Mouse (Mus musculus): ENCODE measurements around the gene Fgfrl1. TPM values are rescaled to one million over a fixed set of nuclear protein-coding genes. Genes with fewer than 3 reads are reported as not detected.

Gene Fgfrl1
- polyA plus RNA-seq, 1 experiment from 2014 or later = 21.2 TPM

DNA sequence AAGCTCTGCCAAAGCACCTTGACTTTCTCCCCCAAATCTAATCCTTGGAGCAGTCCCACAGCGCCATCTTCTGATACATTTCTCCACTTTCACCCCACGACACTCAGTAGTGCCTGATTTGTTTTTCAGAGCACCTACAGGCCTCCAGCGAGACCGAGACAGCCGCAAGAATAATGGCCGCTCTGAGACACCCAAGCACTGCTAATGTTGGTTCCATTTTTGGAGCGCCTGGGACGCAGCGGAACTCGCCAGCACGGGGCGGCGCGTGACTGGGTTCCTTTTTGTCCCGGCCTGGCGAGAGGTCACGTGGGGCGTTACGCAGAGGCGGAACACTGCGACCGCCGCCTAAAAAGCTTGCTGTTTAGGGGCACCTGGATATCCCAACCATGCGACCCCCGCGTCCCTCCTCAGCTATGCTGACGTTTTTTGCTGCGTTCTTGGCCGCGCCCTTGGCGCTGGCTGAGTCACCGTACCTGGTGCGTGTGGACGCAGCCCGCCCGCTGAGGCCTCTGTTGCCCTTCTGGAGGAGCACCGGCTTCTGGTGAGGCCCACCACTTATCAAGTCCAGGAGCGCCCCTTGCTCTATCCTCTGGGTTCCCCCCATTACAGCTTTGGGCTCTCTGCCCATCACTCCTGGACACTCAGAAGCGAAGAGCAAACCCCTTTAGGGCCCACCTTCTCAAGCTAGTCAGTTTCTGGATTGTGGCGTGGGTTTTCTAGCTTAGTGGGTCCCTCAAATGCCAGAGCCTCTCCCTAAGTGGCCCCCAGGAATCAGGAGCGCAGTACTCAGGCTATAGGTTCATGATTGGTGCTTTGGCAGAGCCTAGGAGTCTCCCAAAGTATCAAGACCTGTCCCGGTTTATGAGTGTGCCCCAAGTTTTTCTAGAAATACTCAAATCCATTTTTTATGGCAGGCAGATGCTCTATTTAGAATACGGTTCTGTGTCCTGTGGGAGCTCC lies 22.9 kb upstream of the Fgfrl1 start, which contains the start of gene Dgkq:
Dgkq (minus strand) TSS at position 696 of the 960 bp plus-strand sequence.
- peak within 1 kb of the TSS; percentile 82 for H3K4me2 ChIP-seq (replicated peaks; ENCODE audit: low read depth)
- 4% methylated on average over 43 of the region's 43 CpGs for WGBS
- TF ChIP-seq CTCF (IDR thresholded peaks at IDR 0.05; ENCODE audit: low read depth) (peak; percentile 89), EP300 (optimal IDR thresholded peaks at IDR 0.05) (no peak)
- no peaks in the 10 kb centered on the region for H3K27me3 ChIP-seq (ENCODE audit: control insufficient read depth, insufficient read depth, low read length)
- no peaks in the 10 kb centered on the region for H3K9me3 ChIP-seq (ENCODE audit: control insufficient read depth, low read length)
- peak within 1 kb of the TSS; percentile 58 for H3K4me3 ChIP-seq (ENCODE audit: low read depth, low read length)
- H3K27ac ChIP-seq (replicated peaks) = peak within 1 kb of the TSS; percentile 90
- ATAC-seq (ENCODE audit: low FRiP score, low TSS enrichment) (peak; percentile 90), DNase-seq (ENCODE audit: low spot score) (peak; percentile 85)
- peak within 1 kb of the TSS; percentile 84 for H3K9ac ChIP-seq (ENCODE audit: low read length)
- peaks cover 7% of the 10 kb centered on the region; the same call in 1 of the 2 replicates for H3K4me1 ChIP-seq (replicated peaks; ENCODE audit: control insufficient read depth, insufficient read depth)
- peaks cover 7% of the 10 kb centered on the region; the same call in 1 of the 2 replicates for H3K36me3 ChIP-seq (ENCODE audit: control insufficient read depth, insufficient read depth, low read length)

GRCm38 (mm10) chr5:108669986-108670385 lies 22.2 kb upstream of the Fgfrl1 start:
- WGBS = 75% methylated on average over 9 of the region's 9 CpGs
- Histone ChIP-seq H3K36me3 (ENCODE audit: control insufficient read depth, insufficient read depth, low read length) (peaks cover 7% of the 10 kb centered on the region; the same call in 1 of the 2 replicates), H3K9me3 (ENCODE audit: control insufficient read depth, low read length) (no peaks in the 10 kb centered on the region), H3K9ac (ENCODE audit: low read length) (peak overlapping the region; percentile 84), H3K4me2 (replicated peaks; ENCODE audit: low read depth) (peak overlapping the region; percentile 82), H3K27ac (replicated peaks) (peak overlapping the region; percentile 90), H3K4me3 (ENCODE audit: low read depth, low read length) (peak overlapping the region; percentile 58; the same call in 1 of the 2 replicates), H3K27me3 (ENCODE audit: control insufficient read depth, insufficient read depth, low read length) (no peaks in the 10 kb centered on the region), H3K4me1 (replicated peaks; ENCODE audit: control insufficient read depth, insufficient read depth) (peaks cover 7% of the 10 kb centered on the region; the same call in 1 of the 2 replicates)
- DNase-seq (ENCODE audit: low spot score) = no peak
- ATAC-seq (ENCODE audit: low FRiP score, low TSS enrichment) = no peak
- TF ChIP-seq CTCF (IDR thresholded peaks at IDR 0.05; ENCODE audit: low read depth) (no peak), EP300 (optimal IDR thresholded peaks at IDR 0.05) (no peak)

- peak; percentile 81 for DNase-seq (ENCODE audit: low spot score)
- ATAC-seq (ENCODE audit: low FRiP score, low TSS enrichment) = peak; percentile 58; the same call in 1 of the 2 replicates
- no peak overlapping the region for H3K4me3 ChIP-seq (ENCODE audit: low read depth, low read length)
Observed at GRCm38 (mm10) chr5:108670785-108671184, 21.4 kb upstream of the Fgfrl1 start.

GRCm38 (mm10) chr5:108671757-108672156 lies 20.4 kb upstream of the Fgfrl1 start:
- Histone ChIP-seq H3K4me2 (replicated peaks; ENCODE audit: low read depth) (no peak overlapping the region), H3K27me3 (ENCODE audit: control insufficient read depth, insufficient read depth, low read length) (no peaks in the 10 kb centered on the region), H3K4me1 (replicated peaks; ENCODE audit: control insufficient read depth, insufficient read depth) (peaks cover 7% of the 10 kb centered on the region; the same call in 1 of the 2 replicates), H3K36me3 (ENCODE audit: control insufficient read depth, insufficient read depth, low read length) (peaks cover 7% of the 10 kb centered on the region; the same call in 1 of the 2 replicates), H3K9ac (ENCODE audit: low read length) (no peak overlapping the region), H3K4me3 (ENCODE audit: low read depth, low read length) (no peak overlapping the region), H3K27ac (replicated peaks) (no peak overlapping the region), H3K9me3 (ENCODE audit: control insufficient read depth, low read length) (no peaks in the 10 kb centered on the region)
- WGBS = 95% methylated on average over 12 of the region's 12 CpGs
- no peak for ATAC-seq (ENCODE audit: low FRiP score, low TSS enrichment)
- TF ChIP-seq EP300 (optimal IDR thresholded peaks at IDR 0.05) = no peak
- peak; percentile 8; the same call in 1 of the 2 replicates for TF ChIP-seq CTCF (IDR thresholded peaks at IDR 0.05; ENCODE audit: low read depth)
- DNase-seq (ENCODE audit: low spot score) = no peak

More at GRCm38 (mm10) chr5:108670785-108671184, 21.4 kb upstream of the Fgfrl1 start:
- TF ChIP-seq EP300 (optimal IDR thresholded peaks at IDR 0.05) (no peak), CTCF (IDR thresholded peaks at IDR 0.05; ENCODE audit: low read depth) (peak; percentile 75)
- Histone ChIP-seq H3K4me2 (replicated peaks; ENCODE audit: low read depth) (no peak overlapping the region), H3K9me3 (ENCODE audit: control insufficient read depth, low read length) (no peaks in the 10 kb centered on the region), H3K27me3 (ENCODE audit: control insufficient read depth, insufficient read depth, low read length) (no peaks in the 10 kb centered on the region), H3K9ac (ENCODE audit: low read length) (no peak overlapping the region), H3K27ac (replicated peaks) (no peak overlapping the region), H3K4me1 (replicated peaks; ENCODE audit: control insufficient read depth, insufficient read depth) (peaks cover 7% of the 10 kb centered on the region; the same call in 1 of the 2 replicates), H3K36me3 (ENCODE audit: control insufficient read depth, insufficient read depth, low read length) (peaks cover 7% of the 10 kb centered on the region; the same call in 1 of the 2 replicates)

DNA sequence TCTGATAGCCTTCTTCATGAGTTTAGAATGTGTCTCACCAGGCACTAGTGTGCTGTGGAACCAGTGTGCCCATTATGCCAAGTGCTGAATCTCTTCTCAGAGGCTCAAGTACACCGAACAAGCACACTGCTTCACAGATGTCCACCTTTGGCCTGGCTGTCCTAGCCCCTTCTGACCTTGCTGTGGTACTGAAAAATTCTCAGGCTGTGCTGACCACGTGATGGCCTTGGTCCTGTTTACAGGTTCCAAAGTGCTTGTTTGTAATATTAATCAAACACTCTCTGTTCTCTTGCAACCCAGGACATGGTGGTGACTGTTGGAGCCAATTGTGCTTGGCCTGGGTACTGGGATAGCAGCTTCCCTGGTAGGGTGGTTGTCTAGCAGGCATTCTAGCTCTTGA lies 17.6 kb upstream of the Fgfrl1 start:
- Histone ChIP-seq H3K4me3 (ENCODE audit: low read depth, low read length) (no peak overlapping the region), H3K27me3 (ENCODE audit: control insufficient read depth, insufficient read depth, low read length) (no peaks in the 10 kb centered on the region), H3K36me3 (ENCODE audit: control insufficient read depth, insufficient read depth, low read length) (peaks cover 7% of the 10 kb centered on the region; the same call in 1 of the 2 replicates), H3K4me2 (replicated peaks; ENCODE audit: low read depth) (no peak overlapping the region), H3K27ac (replicated peaks) (no peak overlapping the region), H3K4me1 (replicated peaks; ENCODE audit: control insufficient read depth, insufficient read depth) (peaks cover 12% of the 10 kb centered on the region; the same call in 1 of the 2 replicates), H3K9ac (ENCODE audit: low read length) (no peak overlapping the region), H3K9me3 (ENCODE audit: control insufficient read depth, low read length) (no peaks in the 10 kb centered on the region)
- DNase-seq (ENCODE audit: low spot score) (no peak), ATAC-seq (ENCODE audit: low FRiP score, low TSS enrichment) (no peak)
- WGBS = 63% methylated on average over 2 of the region's 2 CpGs
- TF ChIP-seq CTCF (IDR thresholded peaks at IDR 0.05; ENCODE audit: low read depth) (no peak), EP300 (optimal IDR thresholded peaks at IDR 0.05) (no peak)
